Mouse (Mus musculus): ENCODE data around the gene Pramel4.
"Not testable (repeated sequence)": the region's sequence is repeated elsewhere in the genome, so short reads cannot be mapped to it uniquely, and the experiment has no call there.

Gene Pramel4

GRCm38 (mm10) chr4:144058826-144059225 is at the start of gene Pramel4:
Gene Pramel4, plus strand, starts transcription at chr4:144059126.
- DNase-seq = not testable (repeated sequence)

- not testable (repeated sequence) for DNase-seq
These were observed 47.2 kb downstream of the Pramel4 start, which contains the start of gene Gm13102 for GRCm38 (mm10) chr4:144106174-144106573. Gene Gm13102, plus strand, starts transcription at chr4:144106474.
